In genomic region chr7:141088473-141088872, GRCm38 (mm10) we compare ENCODE assay signal across 10 mouse cellular contexts. TPM values are rescaled to one million over a fixed set of nuclear protein-coding genes. Genes with fewer than 3 reads are reported as not detected.
DNase-seq lines count a peak whose midpoint lies in the region; ATAC-seq and TF ChIP-seq lines count a peak whose summit lies in the region.
"Had no signal": no experiment of that assay in that cellular context is flagged by ENCODE, and none has a peak within 500 bp of the region (broad histone marks: within the 10 kb centered on the region; RNA-seq: fewer than 3 reads in every experiment).

No protein-coding gene starts in this region.

- DNase-seq in midbrain, embryonic 14.5 days: no peak
- no peak for DNase-seq in urinary bladder, postnatal 36 days (ENCODE audit: low spot score in 2 of 2)
- no peak for DNase-seq in left cerebral cortex, adult 2 months (ENCODE audit: extremely low spot score in 1 of 2, low spot score in 2 of 2)
- no peak for DNase-seq in left cerebral cortex, adult 8-10 months (ENCODE audit: low spot score in 2 of 2)
- DNase-seq: cerebellum, postnatal 36 days; right cerebral cortex, adult 18-20 months had no signal

- TF ChIP-seq CTCF in intestine, postnatal 0 days (IDR thresholded peaks at IDR 0.05; ENCODE audit: low read depth): no peak
- no peak for TF ChIP-seq CTCF in ES-Bruce4 (IDR thresholded peaks at IDR 0.05; ENCODE audit: low read depth, low read length)
- TF ChIP-seq CTCF in left cerebral cortex, adult 2 months (IDR thresholded peaks at IDR 0.05): no peak

- no peak overlapping the region for H3K27ac ChIP-seq in intestine, embryonic 16.5 days (ENCODE audit: low read length)
- H3K27ac ChIP-seq in intestine, postnatal 0 days (ENCODE audit: low read depth, low read length): no peak overlapping the region
- no peak overlapping the region for H3K27ac ChIP-seq in ES-Bruce4 (ENCODE audit: insufficient read depth, low read length)
- no peak overlapping the region for H3K27ac ChIP-seq in embryonic facial prominence, embryonic 13.5 days
- no peak overlapping the region for H3K27ac ChIP-seq in midbrain, embryonic 14.5 days (replicated peaks; ENCODE audit: low read depth, low read length)
- H3K27ac ChIP-seq in left cerebral cortex, adult 2 months: no peak overlapping the region

- H3K36me3 ChIP-seq in intestine, embryonic 16.5 days (ENCODE audit: control insufficient read depth, insufficient read depth, low read length): no peaks in the 10 kb centered on the region
- peaks cover 40% of the 10 kb centered on the region for H3K36me3 ChIP-seq in intestine, postnatal 0 days (ENCODE audit: control insufficient read depth, insufficient read depth)
- no peaks in the 10 kb centered on the region for H3K36me3 ChIP-seq in ES-Bruce4 (ENCODE audit: control insufficient read depth, insufficient read depth, low read length, poor library complexity, severe bottlenecking)
- no peaks in the 10 kb centered on the region for H3K36me3 ChIP-seq in embryonic facial prominence, embryonic 13.5 days
- H3K36me3 ChIP-seq in midbrain, embryonic 14.5 days (ENCODE audit: control insufficient read depth, insufficient read depth, low read length): no peaks in the 10 kb centered on the region

- 17% methylated on average over 18 of the region's 18 CpGs for WGBS in intestine, embryonic 16.5 days
- 25% methylated on average over 18 of the region's 18 CpGs for WGBS in intestine, postnatal 0 days
- WGBS in embryonic facial prominence, embryonic 13.5 days: 23% methylated on average over 18 of the region's 18 CpGs
- WGBS in midbrain, embryonic 14.5 days: 24% methylated on average over 18 of the region's 18 CpGs

- no peak for ATAC-seq in intestine, embryonic 16.5 days
- ATAC-seq in intestine, postnatal 0 days: no peak
- no peak for ATAC-seq in embryonic facial prominence, embryonic 13.5 days (ENCODE audit: insufficient number of reproducible peaks, insufficient read depth, low FRiP score, low TSS enrichment, low read depth)
- ATAC-seq in midbrain, embryonic 14.5 days (ENCODE audit: low FRiP score, low TSS enrichment): no peak

- H3K4me2 ChIP-seq in intestine, embryonic 16.5 days (ENCODE audit: low read depth, low read length): no peak overlapping the region
- H3K4me2 ChIP-seq in intestine, postnatal 0 days (replicated peaks; ENCODE audit: low read depth): no peak overlapping the region
- H3K4me2 ChIP-seq in embryonic facial prominence, embryonic 13.5 days: 0 out of 2 replicates have a peak overlapping the region, but pooled peaks have one; percentile 14
- peak overlapping the region; percentile 6; the same call in 1 of the 2 replicates for H3K4me2 ChIP-seq in midbrain, embryonic 14.5 days (ENCODE audit: low read length)

- no peak for TF ChIP-seq EP300 in ES-Bruce4 (IDR thresholded peaks at IDR 0.05; ENCODE audit: insufficient read depth, low read depth, low read length)

- 0 out of 2 replicates have a peak overlapping the region, but pooled peaks have one; percentile 20 for H3K9ac ChIP-seq in intestine, embryonic 16.5 days (ENCODE audit: low read depth, low read length)
- no peak overlapping the region for H3K9ac ChIP-seq in intestine, postnatal 0 days (ENCODE audit: low read depth, low read length)
- peak overlapping the region; percentile 8; the same call in 1 of the 2 replicates for H3K9ac ChIP-seq in ES-Bruce4 (ENCODE audit: low read depth, poor library complexity, severe bottlenecking)
- 0 out of 2 replicates have a peak overlapping the region, but pooled peaks have one; percentile 32 for H3K9ac ChIP-seq in embryonic facial prominence, embryonic 13.5 days
- H3K9ac ChIP-seq in midbrain, embryonic 14.5 days (replicated peaks; ENCODE audit: low read length): no peak overlapping the region

- H3K4me1 ChIP-seq in intestine, embryonic 16.5 days (ENCODE audit: control insufficient read depth, insufficient read depth, low read length): peaks cover 21% of the 10 kb centered on the region
- H3K4me1 ChIP-seq in intestine, postnatal 0 days (replicated peaks; ENCODE audit: control insufficient read depth, insufficient read depth, low read length): no peaks in the 10 kb centered on the region
- peaks cover 4% of the 10 kb centered on the region for H3K4me1 ChIP-seq in ES-Bruce4 (ENCODE audit: control insufficient read depth, insufficient read depth, low read length)
- peaks cover 17% of the 10 kb centered on the region for H3K4me1 ChIP-seq in embryonic facial prominence, embryonic 13.5 days
- 0 out of 2 replicates have a peak, but pooled peaks cover 5% of the 10 kb centered on the region for H3K4me1 ChIP-seq in midbrain, embryonic 14.5 days (ENCODE audit: control insufficient read depth, insufficient read depth, low read length)

- intact Hi-C loops in left cerebral cortex, adult 2 months (cut with DNase I): no loop called here

- no peak overlapping the region for H3K4me3 ChIP-seq in intestine, embryonic 16.5 days (ENCODE audit: low read length)
- H3K4me3 ChIP-seq in intestine, postnatal 0 days (ENCODE audit: low read depth, low read length): no peak overlapping the region
- H3K4me3 ChIP-seq in ES-Bruce4 (ENCODE audit: low read depth, low read length): peak overlapping the region; percentile 39
- H3K4me3 ChIP-seq in embryonic facial prominence, embryonic 13.5 days: peak overlapping the region; percentile 9; the same call in 1 of the 2 replicates
- no peak overlapping the region for H3K4me3 ChIP-seq in midbrain, embryonic 14.5 days (replicated peaks; ENCODE audit: low read depth, low read length)
- no peak overlapping the region for H3K4me3 ChIP-seq in left cerebral cortex, adult 2 months

- no peak for TF ChIP-seq POLR2A in ES-Bruce4 (IDR thresholded peaks at IDR 0.05; ENCODE audit: insufficient read depth, low read length)

- peaks cover 9% of the 10 kb centered on the region; the same call in 1 of the 2 replicates for H3K27me3 ChIP-seq in intestine, embryonic 16.5 days (replicated peaks; ENCODE audit: control insufficient read depth, insufficient read depth, low read length)
- H3K27me3 ChIP-seq in intestine, postnatal 0 days (replicated peaks; ENCODE audit: control insufficient read depth, insufficient read depth, low read length): no peaks in the 10 kb centered on the region
- H3K27me3 ChIP-seq in ES-Bruce4 (ENCODE audit: control insufficient read depth, insufficient read depth, low read length, poor library complexity, severe bottlenecking): no peaks in the 10 kb centered on the region
- H3K27me3 ChIP-seq in embryonic facial prominence, embryonic 13.5 days: peaks cover 32% of the 10 kb centered on the region
- peaks cover 11% of the 10 kb centered on the region for H3K27me3 ChIP-seq in midbrain, embryonic 14.5 days (ENCODE audit: control insufficient read depth, insufficient read depth, low read length)

- H3K9me3 ChIP-seq in intestine, embryonic 16.5 days (ENCODE audit: control insufficient read depth, low read length): no peaks in the 10 kb centered on the region
- no peaks in the 10 kb centered on the region for H3K9me3 ChIP-seq in intestine, postnatal 0 days (ENCODE audit: control insufficient read depth)
- no peaks in the 10 kb centered on the region for H3K9me3 ChIP-seq in ES-Bruce4 (replicated peaks; ENCODE audit: control insufficient read depth, insufficient read depth, low read length, poor library complexity, severe bottlenecking)
- H3K9me3 ChIP-seq in embryonic facial prominence, embryonic 13.5 days: no peaks in the 10 kb centered on the region
- no peaks in the 10 kb centered on the region for H3K9me3 ChIP-seq in midbrain, embryonic 14.5 days (ENCODE audit: control insufficient read depth, low read length)

RNA-seq across cellular contexts. Expression of gene Pkp3, which starts 10.5 kb away (rescaled TPM):
- polyA plus RNA-seq in intestine, embryonic 16.5 days (2015; fragmentation: Nextera tagmentation; extraction: Ambion mirVana): 31.3 and 32.4 TPM in 2 replicates
- 35.3 and 38.6 TPM in 2 replicates for polyA plus RNA-seq in intestine, postnatal 0 days (2015; fragmentation: Nextera tagmentation; extraction: Ambion mirVana)
- polyA plus RNA-seq in ES-Bruce4 (2011; ENCODE audit: insufficient read depth, insufficient read length, low read depth, missing spikeins): 19.6 and 22.0 TPM in 2 replicates
- polyA plus RNA-seq in embryonic facial prominence, embryonic 13.5 days (2015; fragmentation: Nextera tagmentation; extraction: Ambion mirVana): 36.1 and 46.2 TPM in 2 replicates
- not detected in 2 replicates for polyA plus RNA-seq in midbrain, embryonic 14.5 days (2014; fragmentation: Nextera tagmentation; extraction: Ambion mirVana)
- total RNA-seq in left cerebral cortex, adult 2 months (2021): not detected
- total RNA-seq in left cerebral cortex, adult 8-10 months (2022): under 1 TPM in 1 of 4 experiments, not detected in 3; 0.57 TPM

RNA-seq across cellular contexts. Expression of gene Sigirr, which starts 11.9 kb away (rescaled TPM):
- polyA plus RNA-seq in intestine, embryonic 16.5 days (2015; fragmentation: Nextera tagmentation; extraction: Ambion mirVana): 29.4 and 32.8 TPM in 2 replicates
- 42.1 and 43.2 TPM in 2 replicates for polyA plus RNA-seq in intestine, postnatal 0 days (2015; fragmentation: Nextera tagmentation; extraction: Ambion mirVana)
- 15.4 and 23.2 TPM in 2 replicates for polyA plus RNA-seq in ES-Bruce4 (2011; ENCODE audit: insufficient read depth, insufficient read length, low read depth, missing spikeins)
- polyA plus RNA-seq in embryonic facial prominence, embryonic 13.5 days (2015; fragmentation: Nextera tagmentation; extraction: Ambion mirVana): 2.4 and 3.8 TPM in 2 replicates
- polyA plus RNA-seq in midbrain, embryonic 14.5 days (2014; fragmentation: Nextera tagmentation; extraction: Ambion mirVana): 1.2 and 2.1 TPM in 2 replicates
- total RNA-seq in left cerebral cortex, adult 2 months (2021): 1 to 10 TPM; 1.7 to 3.4 TPM
- 1 to 10 TPM; 2.3 to 2.6 (median 2.5) TPM for total RNA-seq in left cerebral cortex, adult 8-10 months (2022)

RNA-seq across cellular contexts. Expression of gene B4galnt4, which starts 27.6 kb away (rescaled TPM):
- 7.2 and 7.3 TPM in 2 replicates for polyA plus RNA-seq in intestine, embryonic 16.5 days (2015; fragmentation: Nextera tagmentation; extraction: Ambion mirVana)
- 1.9 and 2.9 TPM in 2 replicates for polyA plus RNA-seq in intestine, postnatal 0 days (2015; fragmentation: Nextera tagmentation; extraction: Ambion mirVana)
- 18.3 and 22.2 TPM in 2 replicates for polyA plus RNA-seq in ES-Bruce4 (2011; ENCODE audit: insufficient read depth, insufficient read length, low read depth, missing spikeins)
- 26.4 and 27.4 TPM in 2 replicates for polyA plus RNA-seq in embryonic facial prominence, embryonic 13.5 days (2015; fragmentation: Nextera tagmentation; extraction: Ambion mirVana)
- polyA plus RNA-seq in midbrain, embryonic 14.5 days (2014; fragmentation: Nextera tagmentation; extraction: Ambion mirVana): 44.1 and 56.0 TPM in 2 replicates
- 10 to 100 TPM; 87.4 to 95.9 TPM for total RNA-seq in left cerebral cortex, adult 2 months (2021)
- total RNA-seq in left cerebral cortex, adult 8-10 months (2022): 10 to 100 TPM; 64.5 to 81.0 (median 79.2) TPM

RNA-seq across cellular contexts. Expression of gene Ano9, which starts 29.1 kb away (rescaled TPM):
- 43.6 and 50.1 TPM in 2 replicates for polyA plus RNA-seq in intestine, embryonic 16.5 days (2015; fragmentation: Nextera tagmentation; extraction: Ambion mirVana)
- polyA plus RNA-seq in intestine, postnatal 0 days (2015; fragmentation: Nextera tagmentation; extraction: Ambion mirVana): 46.8 and 50.1 TPM in 2 replicates
- 19.1 and 22.1 TPM in 2 replicates for polyA plus RNA-seq in ES-Bruce4 (2011; ENCODE audit: insufficient read depth, insufficient read length, low read depth, missing spikeins)
- polyA plus RNA-seq in embryonic facial prominence, embryonic 13.5 days (2015; fragmentation: Nextera tagmentation; extraction: Ambion mirVana): 5.2 TPM in 2 replicates
- polyA plus RNA-seq in midbrain, embryonic 14.5 days (2014; fragmentation: Nextera tagmentation; extraction: Ambion mirVana): 0.14 and 0.18 TPM in 2 replicates
- total RNA-seq in left cerebral cortex, adult 2 months (2021): not detected
- total RNA-seq in left cerebral cortex, adult 8-10 months (2022): not detected

RNA-seq across cellular contexts. Expression of gene Ptdss2, which starts 33.7 kb away (rescaled TPM):
- polyA plus RNA-seq in intestine, embryonic 16.5 days (2015; fragmentation: Nextera tagmentation; extraction: Ambion mirVana): 59.0 and 60.3 TPM in 2 replicates
- 36.6 and 37.7 TPM in 2 replicates for polyA plus RNA-seq in intestine, postnatal 0 days (2015; fragmentation: Nextera tagmentation; extraction: Ambion mirVana)
- 42.5 and 55.3 TPM in 2 replicates for polyA plus RNA-seq in ES-Bruce4 (2011; ENCODE audit: insufficient read depth, insufficient read length, low read depth, missing spikeins)
- polyA plus RNA-seq in embryonic facial prominence, embryonic 13.5 days (2015; fragmentation: Nextera tagmentation; extraction: Ambion mirVana): 70.8 and 76.0 TPM in 2 replicates
- polyA plus RNA-seq in midbrain, embryonic 14.5 days (2014; fragmentation: Nextera tagmentation; extraction: Ambion mirVana): 69.4 and 77.6 TPM in 2 replicates
- total RNA-seq in left cerebral cortex, adult 2 months (2021): 10 to 100 TPM; 46.9 to 51.6 TPM
- total RNA-seq in left cerebral cortex, adult 8-10 months (2022): 10 to 100 TPM; 48.4 to 57.7 (median 52.3) TPM

Comparison
In these comparisons a context has a peak if more than half of its experiments do, and no peak if none do; other contexts are left out.
1. H3K9ac ChIP-seq: peak in intestine, embryonic 16.5 days (single experiment), ES-Bruce4 (single experiment) and embryonic facial prominence, embryonic 13.5 days (single experiment); none in intestine, postnatal 0 days (single experiment) and midbrain, embryonic 14.5 days (single experiment).
2. H3K4me2 ChIP-seq: peak in embryonic facial prominence, embryonic 13.5 days (single experiment) and midbrain, embryonic 14.5 days (single experiment); none in intestine, embryonic 16.5 days (single experiment) and intestine, postnatal 0 days (single experiment).
3. H3K4me3 ChIP-seq: peak in ES-Bruce4 (single experiment) and embryonic facial prominence, embryonic 13.5 days (single experiment); none in intestine, embryonic 16.5 days (single experiment), intestine, postnatal 0 days (single experiment), midbrain, embryonic 14.5 days (single experiment) and left cerebral cortex, adult 2 months (single experiment).
4. RNA of gene Pkp3, which starts 10.5 kb away (polyA plus RNA-seq): 36.1 to 46.2 TPM in embryonic facial prominence, embryonic 13.5 days, 35.3 to 38.6 TPM in intestine, postnatal 0 days, 31.3 to 32.4 TPM in intestine, embryonic 16.5 days and 19.6 to 22.0 TPM in ES-Bruce4; not detected in midbrain, embryonic 14.5 days; every median in the first group is over 10 times any median in the second.